Mouse (Mus musculus) spleen, postnatal 10 days (tissue): ENCODE results near the gene Zfp36l1.

ENCODE experiments used
- DNase-seq, 2 experiments: peaks; one replicate each; pipeline ENCODE4 v3.0.0; 2021 to 2022; ENCODE audit warnings: low spot score in 2 of 2

The Zfp36l1 gene

DNA sequence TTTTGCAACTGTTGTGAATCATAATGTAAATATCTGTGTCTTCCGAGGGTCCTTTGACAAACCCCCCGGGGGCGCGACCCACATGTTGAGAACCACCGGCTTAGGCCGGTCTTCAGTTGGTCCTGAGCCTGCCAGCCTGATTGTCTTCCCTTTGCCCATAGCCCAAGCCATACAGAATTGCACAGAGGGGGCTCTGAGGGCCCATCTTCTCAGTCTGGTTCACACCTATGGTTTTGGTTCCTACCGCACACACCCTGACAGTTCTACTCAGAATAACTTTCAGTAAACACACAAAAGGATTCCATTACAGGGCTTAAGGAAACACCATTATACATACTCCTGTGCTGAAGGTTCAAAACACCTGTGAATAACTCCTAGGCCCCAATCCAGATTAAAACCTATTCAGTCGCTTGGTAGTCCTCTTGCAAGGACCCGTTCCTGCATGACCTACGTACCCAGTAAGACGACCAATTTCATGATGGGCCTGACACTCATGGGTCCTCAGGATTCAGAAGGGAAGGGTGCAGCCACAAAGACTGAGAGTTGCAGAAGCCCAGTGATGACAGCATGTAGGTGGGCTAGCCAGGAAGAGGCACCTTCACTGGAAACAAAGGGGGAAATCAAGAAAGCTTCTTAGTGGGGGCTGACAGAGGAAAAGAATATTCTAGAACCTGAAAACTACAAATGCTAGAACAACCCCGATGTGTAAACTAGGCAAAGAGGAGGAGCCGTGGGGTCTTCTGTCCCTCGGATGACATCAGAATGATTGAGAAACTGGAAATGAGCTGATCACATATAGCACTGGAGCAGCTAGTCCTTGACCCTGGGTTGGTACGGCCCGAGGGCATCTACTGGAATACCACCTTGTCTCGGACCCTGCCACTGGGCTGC lies 18.8 kb upstream of the Zfp36l1 start:
- peak in 1 of 2 experiments; percentile 40 for DNase-seq

DNA sequence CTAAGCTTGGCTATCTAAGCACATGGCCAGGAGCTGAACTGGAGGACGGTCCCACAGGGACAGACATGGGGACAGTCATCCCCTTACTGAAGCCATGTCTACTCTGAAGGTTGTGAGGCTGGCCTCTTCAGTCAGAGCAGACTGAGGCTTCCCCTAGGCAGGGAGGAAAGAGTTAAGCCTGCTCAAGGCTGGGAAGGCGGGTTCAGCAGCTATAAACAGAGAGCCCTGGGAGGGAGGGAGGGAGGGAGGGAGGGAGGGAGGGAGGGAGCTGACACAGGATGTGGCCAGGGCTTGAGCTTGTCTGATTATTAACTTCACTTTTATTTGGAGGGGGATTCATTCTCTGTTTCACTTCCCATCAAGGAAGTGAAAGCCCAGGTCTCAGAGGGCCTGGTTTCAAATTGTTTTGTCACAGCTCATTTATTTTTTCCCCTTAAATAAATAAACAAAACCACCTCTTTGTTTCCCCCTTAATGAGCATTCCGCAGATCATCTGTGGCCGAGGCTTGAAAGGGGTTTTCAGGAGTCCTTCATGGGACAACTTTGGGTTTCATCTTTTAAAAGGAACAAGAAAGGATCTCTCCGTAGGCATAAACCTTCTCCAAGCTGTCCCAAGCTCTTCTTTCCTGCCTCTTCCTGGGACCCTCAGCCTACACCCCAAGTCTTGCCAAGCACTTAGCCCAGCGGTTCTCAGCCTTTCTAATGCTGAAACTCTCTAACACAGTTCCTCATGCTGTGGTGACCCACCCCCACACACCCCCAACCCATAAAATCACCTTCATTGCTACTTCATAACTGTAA lies 17.9 kb upstream of the Zfp36l1 start:
- peak; percentile 45 to 50 for DNase-seq

DNA sequence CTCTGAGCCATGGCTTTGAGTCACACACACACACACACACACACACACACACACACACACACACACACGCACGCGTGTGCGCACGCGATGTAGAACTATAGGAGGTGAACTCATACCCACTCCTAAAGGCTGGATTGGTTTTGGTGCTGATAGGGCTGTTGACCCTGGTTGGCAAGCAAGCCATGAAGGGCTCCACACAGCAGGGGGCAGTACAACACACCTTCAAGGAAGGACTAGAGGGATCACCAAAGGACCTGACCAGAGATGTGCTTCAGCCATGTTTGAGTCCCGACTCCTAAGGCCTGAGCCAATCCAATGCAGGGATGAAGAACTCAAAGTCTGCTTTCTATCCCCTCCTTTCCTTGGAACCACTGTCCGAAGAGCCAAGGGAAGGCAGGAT lies 16.7 kb upstream of the Zfp36l1 start:
- DNase-seq = peak; percentile 52 to 79

DNA sequence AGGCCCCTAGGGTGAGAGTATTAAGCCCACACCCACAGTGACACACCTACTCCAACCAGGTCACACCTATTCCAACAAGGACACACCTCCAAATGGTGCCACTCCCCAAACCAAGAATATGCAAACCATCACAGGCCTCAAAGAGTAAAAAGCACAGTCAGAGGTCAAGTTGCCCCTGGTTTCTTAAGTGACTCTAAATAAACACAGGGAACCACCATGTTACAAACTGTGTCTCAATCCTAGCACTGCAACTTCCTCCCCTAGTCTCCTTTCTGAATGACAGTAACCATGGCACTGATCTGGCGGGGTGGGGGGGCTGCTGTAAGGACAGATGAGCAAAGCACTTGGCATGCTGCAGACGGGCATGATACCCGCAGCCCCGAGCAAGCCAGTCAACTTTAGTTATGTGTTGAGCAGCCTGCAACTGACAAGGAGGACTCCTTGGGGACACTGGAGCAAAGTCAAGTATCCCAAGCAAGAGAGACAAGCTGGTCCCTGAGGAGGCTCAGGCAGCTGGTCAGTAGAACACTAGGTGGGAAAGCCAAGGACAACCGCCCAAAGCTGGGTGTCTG lies 14.5 kb upstream of the Zfp36l1 start:
- DNase-seq = no peak

DNA sequence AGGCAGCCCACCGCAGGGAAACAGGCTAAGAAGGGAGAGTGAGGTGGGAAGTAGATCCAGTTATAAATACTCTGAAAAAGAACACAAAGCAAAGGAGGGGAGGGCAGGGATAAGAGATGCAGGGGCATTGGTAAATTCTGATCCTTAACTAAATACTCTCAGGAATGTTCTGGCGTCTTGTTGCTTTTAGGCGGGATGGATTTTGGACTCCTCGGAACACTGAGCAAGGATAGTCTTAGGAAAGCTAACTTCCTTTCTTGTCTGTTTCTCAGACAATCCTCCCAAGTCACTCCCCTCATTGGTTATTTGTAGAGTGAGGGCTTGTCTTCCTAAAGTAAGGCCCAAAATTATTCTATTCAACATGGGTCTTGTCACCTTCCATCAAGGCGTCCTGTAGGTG lies 12.5 kb upstream of the Zfp36l1 start:
- DNase-seq = no peak

DNA sequence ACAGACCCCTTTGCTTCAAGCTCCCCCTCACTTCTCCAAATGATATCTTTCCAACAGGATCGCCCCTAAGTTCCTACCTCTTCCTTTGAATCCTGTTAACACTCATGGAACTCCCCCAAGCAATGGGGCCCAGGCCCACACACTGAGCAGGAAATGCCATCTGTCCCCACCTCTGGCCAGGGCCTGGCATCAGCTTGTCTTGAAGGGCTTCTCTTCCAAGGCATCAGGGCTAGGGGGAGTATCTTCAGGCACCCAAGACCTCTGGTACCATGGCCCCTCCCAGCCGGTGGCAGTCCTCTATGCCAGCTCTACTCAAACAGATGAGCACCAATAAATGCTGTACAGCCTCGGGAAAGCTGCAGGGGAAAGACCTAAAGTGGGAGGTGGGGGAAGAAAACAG lies 11.9 kb upstream of the Zfp36l1 start:
- DNase-seq = no peak

DNA sequence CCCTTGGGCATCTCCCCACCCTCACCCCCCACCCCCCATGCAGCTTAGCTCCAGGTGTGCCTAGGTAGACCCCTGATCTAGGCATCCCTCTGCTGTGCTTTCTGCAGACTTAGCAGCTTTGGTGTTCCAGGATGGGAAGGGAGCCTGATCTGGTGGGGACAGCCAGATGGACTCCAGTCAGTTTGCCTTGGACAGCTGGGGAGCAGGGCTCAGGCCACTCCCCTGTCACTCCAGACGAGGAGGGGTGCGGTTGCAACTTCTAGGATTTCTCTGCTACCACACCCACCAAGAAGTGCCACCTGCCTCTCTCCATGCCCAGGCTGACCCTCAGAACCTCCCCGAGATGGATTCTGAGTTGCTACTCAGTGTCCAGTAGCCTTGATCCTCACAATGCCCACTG lies 11.4 kb upstream of the Zfp36l1 start:
- no peak for DNase-seq

DNA sequence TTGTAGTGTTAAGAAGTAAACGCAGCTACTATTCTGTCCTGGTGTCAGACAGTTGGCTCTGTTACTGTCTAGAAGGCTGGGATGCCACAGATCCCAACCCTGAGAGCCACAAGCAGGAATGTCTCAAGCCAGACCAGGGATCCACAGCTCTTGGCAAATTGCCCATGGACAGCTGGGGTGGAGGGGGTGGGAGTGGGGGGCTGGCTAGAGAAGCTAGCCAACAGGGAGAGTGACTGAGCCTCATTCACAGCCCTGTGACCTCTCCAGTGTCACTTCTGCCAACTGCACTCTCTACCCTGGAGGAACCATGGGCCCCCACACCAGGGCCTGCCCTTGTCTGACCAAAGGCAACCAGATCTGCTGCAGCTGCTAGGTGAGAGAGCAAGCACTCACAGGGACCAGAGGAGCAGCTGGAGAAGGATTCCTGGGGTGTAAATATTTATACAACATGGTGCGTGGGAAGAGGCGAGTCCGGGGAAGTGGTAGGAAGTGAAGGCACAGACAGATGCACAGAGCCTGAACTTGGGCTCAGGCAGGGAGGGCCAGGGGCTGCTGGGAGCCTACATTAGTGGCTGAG lies 10.5 kb upstream of the Zfp36l1 start:
- no peak for DNase-seq

DNA sequence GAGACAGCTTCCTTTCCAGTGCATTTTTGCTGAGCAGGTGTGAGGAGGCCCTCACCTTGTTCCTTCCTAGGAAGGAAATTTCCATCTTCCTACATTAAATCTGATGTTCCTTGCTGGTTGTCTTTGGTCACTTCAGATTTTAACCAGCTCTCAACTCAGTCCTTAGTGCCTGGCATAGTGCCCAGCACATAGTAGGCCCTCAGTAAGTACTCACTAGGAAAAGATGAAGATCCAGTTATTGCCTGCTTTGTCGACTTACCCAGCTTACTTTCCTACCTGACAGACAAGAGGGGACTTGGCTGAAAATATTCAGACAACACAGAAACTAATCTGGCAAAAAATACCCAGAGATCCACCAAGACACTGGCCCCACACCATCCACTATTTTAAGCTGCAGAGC lies 8.6 kb upstream of the Zfp36l1 start:
- DNase-seq = no peak

DNA sequence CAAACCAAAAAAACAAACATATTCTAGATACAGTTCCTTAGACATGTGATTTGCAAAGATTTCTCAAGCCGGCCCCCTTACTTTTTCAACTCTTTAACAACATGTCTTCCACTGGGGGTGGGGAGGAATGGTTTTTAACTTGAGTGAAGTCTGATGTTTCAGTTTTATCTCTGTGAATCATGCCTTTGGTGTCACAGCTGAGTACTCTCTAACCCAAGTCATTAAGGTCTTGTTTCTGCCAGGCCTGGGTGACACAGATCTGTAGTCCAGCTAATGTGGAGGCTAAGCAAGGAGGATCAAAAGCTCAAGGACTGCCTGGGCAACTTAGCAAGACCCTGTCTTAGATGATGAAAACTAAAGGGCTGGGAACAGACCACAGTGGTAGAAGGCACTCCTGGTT lies 5.8 kb upstream of the Zfp36l1 start:
- DNase-seq = no peak

DNA sequence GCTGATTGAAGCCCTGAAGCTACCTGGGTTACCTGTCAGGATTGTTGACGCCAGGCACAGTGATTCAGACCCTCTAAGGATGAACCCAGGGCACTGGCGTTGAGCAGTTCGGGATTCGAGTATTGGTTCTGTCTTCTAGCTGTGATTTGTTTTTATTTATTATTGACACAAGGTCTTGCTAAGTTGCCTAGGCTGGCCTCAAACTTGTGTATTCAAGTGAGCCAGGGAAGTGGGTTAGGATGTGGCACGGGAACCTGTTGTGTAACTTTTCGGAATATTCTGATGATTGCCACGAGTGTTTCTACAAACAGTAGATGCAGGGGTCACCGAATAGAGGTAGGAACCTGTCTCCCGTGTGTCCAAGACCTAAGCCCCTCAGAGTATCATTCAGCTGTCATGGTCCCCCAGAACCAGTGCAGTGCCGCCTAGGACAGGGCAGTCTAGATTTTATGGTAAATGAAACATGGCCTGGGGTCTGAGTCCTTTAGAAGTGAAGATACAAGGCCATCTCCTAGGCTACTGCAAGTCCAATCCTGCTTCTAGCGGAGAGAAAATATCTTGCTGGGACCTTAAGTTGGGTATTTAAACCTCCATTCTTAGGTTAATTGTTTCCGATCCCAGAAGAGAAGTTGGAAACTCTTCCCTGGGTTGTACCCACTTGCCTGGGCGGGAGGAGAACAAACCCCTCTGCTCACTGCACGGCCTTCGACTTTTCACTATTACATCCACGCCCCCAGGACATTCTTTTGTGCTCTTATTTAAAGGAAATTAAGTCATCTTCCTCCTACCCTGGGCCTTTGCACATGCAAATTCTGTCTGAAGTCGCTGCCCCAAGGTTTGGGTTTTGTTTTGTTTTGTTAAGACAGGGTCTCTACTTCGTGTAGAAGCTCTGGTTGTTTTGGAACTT lies 3.6 kb upstream of the Zfp36l1 start:
- no peak for DNase-seq

DNA sequence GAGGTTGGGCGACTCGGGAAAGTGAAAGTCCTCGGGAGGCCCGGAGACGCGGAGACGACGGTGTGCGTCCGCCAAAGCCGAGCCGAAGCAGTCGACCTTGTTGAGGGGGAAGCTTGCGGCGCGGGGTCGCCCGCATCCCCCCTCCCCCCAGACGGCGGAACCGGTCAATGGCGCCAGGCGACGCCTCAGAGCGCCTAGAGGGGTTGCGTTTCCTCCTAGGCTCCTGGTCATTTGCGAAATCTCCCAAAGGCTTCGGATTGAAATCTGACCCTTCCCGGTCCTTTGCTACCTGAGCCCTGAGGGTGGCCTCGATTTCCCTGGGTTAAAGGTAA lies 3.0 kb upstream of the Zfp36l1 start:
- no peak for DNase-seq

DNA sequence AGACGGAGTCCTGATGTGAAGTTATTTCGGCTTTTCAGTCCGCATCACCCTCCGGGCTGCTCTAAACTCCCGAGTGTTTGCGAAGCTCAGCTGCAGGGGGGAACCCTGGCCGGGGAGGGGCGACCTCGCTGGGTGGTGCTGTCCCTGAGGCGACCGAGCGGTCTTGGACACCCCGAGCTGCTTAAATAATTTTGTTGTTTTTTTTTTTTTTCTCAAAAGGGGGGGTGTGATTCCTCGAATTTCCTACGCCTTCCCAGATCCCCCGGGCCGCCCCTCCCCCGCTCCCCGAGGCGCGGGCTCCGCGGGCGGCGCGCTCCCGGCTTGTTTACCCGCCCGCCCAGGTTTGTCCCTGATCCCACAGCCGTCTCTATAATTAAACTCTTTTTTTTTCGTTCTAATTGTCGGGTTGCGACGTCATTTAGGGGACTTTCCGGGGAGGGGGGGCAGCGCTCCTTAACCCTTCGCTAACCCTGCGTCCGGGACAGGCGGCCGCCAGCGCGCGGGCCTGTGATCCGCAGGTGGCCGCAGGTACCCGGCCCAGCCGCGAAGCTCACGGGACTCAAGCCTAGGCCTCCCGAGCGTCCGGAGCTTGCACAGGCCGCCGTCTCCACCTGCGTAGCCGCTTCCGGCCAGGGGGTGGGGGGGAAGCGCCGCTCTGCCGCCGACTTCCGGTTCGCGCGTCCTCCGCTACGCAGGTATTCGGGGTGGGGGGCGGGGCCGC lies 2.5 kb upstream of the Zfp36l1 start:
- DNase-seq = peak; percentile 81 to 87

DNA sequence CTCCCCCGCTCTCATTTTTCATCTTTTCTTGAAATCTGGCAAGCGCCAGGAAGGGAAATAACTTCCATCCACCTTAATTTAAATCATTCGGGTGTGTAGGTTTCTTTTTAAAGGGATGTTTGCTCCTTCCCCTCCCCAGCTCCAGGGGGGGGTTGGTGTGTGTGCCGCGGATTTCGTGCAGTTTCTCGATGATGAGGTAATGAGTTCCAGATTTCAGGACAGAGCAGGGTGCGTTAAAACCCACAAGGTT lies 2.0 kb upstream of the Zfp36l1 start:
- DNase-seq = no peak

DNA sequence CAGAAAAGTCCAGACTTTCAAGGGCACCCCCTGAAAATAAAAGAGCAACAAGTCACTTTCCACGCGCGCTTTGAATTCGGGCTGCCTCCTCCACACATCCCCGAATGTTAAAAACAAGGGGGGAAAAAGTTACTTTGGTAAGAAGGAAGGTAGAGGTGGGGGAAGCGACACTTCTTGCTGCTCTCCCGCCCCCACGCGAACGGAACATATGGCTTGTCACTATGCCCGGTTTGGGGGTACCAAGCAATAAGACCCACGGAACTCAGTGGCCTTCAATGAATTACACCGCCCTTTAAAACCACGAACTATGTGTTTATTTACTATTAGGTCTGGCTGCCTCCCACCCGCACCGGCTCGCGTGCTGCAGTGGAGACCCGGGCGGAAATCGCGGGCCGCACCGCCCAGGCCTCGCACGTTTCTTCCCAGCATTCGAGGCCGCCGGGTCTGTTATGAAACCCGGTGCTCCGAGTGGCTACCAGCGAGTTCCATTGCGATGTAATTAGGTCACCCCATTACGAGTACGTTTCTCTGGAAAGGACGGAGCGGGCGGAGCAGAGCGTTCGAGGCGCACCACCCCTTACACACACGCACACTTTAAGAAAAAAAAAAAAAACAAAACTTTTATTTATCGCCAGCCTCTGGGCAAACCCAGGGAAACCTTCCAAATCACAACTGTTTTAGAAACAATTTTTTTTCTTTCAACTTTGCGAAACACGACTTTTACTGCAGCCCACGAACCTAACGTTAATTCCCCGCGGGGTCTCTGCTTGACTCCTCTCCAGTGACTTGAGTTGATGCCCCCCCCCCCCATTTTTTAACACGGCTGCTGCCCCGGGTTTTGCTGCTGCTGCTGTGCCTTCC lies 1.4 kb upstream of the Zfp36l1 start:
- peak; percentile 74 to 75 for DNase-seq

DNA sequence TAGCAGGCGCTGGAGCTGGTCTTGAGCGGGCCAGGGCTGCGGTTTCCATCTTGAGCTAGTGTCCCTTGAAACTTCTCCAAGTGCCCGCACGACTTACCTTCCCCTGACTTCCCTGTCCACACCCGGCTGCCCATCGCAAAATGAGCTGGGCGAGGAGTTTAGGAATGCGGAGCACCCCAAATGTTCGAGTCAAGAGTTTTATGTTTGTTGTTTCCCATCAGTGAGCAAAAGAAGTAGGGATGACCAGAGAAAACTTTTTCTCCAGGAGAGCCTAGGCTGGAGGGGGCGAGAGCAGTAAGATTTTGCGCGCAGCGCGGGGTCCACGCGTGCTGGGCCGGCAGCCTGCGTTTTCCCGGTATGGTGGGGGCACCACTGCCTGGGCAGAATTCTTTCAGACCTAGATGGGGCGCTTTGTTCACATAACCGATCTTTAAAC lies 791 bp upstream of the Zfp36l1 start:
- peak; percentile 62 to 72 for DNase-seq

DNA sequence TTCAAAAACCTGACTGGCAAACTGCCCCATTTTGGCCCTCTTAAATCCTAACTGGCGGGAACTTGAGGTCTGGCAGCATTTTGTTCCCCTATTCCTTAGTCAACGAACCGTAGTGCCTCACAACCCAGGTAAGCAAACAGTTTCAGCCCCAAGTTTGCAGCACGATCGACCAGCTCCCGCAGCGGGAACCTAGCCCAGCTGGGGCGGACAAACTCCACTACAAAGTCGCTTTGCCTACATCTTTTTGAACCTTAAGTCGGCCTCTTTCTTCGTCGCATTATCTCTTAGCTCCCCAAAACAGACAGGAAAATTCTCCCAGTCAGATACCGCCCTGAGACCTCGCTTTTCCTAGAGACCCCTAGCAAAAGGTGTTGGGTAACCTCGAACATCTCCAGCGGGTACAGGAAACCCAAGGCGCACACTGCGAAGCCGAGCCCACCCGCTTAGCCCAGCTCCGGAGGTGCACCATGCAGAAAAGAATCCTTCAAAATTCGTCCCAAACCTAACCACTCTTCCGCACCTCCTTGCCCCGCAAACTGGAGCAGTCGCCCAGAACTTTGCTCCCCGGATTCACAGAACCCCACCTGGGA lies 647 bp downstream of the Zfp36l1 start:
- peak; percentile 61 to 65 for DNase-seq

DNA sequence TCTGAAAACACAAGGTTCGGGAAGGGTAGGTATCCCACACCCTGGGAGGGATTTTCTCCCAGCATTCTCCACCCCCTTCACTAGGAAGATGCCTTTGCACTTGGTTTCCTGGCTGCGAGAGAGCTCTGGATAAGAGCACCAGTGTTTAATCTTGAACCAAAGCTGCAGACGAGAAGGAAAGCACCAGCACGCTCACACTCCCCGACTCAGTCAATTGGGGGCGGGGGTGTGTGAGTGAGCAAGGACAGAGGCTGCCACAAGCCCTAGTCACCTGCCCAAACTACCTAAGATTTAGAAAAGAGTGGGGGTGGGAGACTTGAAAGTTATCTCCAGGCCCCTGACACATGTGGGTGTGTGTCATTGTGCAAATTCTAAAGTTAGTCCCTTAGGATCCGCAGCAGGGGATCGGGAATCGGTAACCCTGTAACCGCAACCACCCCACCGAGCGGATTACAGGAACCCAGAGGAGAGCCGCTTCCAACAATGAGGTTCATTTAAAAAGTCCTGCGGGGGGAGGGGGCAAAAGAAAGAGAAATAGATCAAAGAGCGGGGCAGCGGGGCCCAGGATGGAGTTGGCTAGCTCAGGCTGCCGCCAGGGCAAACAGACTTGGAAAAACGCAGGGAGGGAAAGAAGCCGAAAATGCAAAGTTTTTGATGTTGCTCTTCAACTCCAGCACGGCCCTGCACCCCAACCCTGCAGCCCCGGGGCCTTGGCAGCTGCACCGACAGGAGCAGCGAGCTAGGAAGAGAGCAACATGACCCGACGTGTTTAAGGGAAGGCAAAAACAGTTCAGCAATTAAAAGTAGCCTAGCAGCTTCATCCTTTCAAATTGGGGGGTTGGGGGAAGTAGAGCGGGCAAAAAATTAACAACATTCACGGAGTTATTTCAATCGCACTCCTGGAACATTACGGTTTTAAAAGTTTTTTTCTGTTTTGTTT lies 1.4 kb downstream of the Zfp36l1 start:
- peak; percentile 51 to 52 for DNase-seq

DNA sequence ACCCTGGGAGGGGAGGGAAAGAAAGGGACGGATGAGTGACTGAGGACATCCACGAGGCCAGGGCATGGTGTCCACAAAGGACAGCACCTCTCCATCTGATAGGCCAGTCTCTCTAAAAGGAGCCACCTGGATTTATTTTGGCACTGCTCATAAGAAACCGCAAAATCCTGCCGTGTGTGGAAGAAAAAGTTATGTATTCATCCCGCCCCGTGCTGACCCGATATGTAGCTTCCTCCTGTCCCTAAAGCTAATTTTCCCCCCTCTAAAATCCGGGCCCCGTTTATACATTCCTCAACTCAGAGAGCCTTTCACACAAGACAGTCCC lies 2.3 kb downstream of the Zfp36l1 start:
- DNase-seq = no peak
